Mouse (Mus musculus) adrenal gland (tissue): ENCODE results near the gene Nsa2.

Experiments used
- intact Hi-C: fragments of 180-260 bp; cut with DNase I; formaldehyde crosslinking; loops from one replicate; pipeline ENCODE4 v1.15.1; 2025

Gene Nsa2

DNA sequence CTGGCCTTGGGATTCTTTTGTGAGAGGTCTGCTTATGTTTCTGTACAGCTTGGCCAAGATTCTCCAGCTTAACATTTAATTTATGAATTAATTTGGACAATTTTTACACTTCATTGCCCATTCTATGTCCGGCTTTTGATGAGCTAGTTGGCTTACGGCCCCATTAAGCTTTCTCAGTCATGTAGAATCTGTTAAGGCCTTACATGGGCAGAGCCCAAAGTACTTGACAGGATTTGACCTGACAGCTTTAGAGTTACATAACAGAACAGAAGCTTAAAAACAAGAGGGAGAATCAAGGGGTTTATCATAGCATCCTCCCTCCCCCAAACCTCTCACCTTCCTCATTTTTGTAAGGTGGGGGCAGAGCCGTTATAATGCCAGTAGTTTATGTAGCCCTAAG lies 49.6 kb downstream of the Nsa2 start:
- intact Hi-C loops = no loop called here

DNA sequence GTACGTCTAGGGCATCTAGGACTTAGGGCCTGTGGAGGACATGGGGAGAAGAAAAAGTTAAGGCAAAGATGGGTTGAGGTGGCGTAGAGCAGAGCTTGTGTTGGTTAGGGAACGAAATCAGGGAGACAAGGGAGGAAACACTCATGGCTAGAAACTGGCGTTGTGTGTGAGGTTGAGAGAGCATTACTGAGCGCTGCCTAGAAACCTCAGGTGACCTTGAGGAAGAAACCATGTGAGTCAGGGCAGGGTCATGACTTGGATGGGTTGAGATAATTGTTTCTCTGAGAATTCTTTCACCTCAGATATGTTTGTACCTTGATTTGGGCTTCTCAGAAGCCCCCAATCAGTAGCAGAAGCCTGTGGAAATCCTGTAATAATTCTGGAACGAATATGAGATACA lies 50.3 kb downstream of the Nsa2 start:
- intact Hi-C loops = no loop called here

DNA sequence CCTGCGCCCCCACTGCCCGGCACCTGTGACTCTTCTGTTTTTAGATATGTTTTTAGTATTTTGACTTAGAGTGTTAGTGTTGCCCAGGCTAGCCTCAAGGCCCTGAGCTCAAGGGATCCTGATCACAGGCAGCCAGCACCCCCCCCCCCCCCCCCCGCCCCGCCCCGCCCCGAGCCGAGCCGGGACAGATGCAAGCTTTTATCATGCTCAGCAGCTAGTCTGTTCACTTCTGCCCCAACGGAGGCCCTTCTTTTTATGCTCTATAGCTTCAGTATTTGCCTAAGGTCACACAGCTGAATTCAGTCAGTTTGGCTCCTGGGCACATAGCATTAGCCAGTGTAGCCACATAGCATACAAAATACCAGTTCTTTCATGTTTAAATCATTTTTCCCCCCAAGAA lies 51.4 kb downstream of the Nsa2 start:
- intact Hi-C loops = no loop called here

DNA sequence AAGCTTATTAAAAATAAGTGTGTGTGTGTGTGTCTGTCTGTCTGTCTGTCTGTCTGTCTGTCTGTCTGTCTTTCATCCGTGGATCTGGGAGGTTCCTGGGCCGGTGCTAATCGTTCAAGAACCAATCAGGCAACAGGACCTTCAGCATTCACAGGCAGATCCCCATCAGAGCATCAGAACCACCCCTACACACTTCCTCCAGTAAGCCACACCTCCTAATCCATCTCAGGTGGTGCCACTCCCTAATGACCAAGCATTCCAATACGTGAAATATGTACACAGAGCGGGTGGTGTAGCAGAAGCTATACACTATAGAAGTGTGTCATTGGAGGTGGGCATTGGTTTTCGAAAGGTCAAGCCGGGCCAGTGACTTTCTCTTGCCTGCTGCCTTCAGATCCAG lies 55.3 kb downstream of the Nsa2 start:
- intact Hi-C loops = no loop called here

DNA sequence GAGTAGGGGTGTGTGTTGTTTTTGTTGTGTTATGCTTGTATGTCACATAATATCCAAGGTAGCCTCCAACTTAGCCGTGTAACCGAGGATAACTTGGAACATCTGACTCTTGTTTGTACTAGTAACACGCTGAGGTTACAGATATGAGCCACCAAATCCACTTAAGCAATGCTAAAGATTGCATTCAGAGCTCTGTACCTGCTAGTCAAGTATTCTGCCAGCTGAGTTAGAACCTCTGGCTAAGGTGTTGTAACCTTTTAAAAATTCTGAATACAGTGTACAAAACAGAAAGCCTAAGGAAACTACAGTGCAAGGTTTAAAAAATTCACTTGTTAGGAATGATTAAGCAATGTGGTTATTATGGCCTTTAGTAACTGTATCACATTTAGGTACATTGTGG lies 57.1 kb downstream of the Nsa2 start:
- intact Hi-C loops = no loop called here

DNA sequence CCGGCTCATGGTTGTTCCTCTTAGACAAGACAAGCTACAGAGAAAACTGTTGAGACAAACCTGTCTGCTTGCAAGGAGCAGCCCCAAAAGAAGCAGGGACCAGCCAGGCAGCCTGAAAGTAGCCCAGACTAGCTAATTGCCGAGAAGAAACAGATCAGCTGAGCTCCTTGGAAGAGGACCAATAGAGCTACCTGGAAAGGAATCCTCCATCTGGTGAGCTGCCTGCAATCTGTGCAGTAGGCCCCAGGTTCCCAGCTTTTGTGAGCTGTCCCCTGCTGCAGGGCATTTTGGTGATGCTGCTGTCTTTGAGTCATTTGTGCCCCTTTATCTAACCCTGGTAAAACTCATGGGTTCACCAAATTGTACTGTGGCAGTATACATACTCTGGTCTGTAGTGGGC lies 57.5 kb downstream of the Nsa2 start:
- intact Hi-C loops = no loop called here
